Mouse (Mus musculus) spleen, adult 2 months (tissue): ENCODE results near the gene Ppp4r3a.

ENCODE experiments used
- CTCF ChIP-seq: fragments of 200-500 bp; IDR thresholded peaks from 2 replicates; pipeline ENCODE4 v1.5.1; 2011; ENCODE audit warnings: mild to moderate bottlenecking, inconsistent platforms; ENCODE audit not compliant: insufficient read depth, insufficient read length, insufficient replicate concordance; ENCODE audit errors: extremely low read depth
- POLR2A ChIP-seq: fragments of 200-500 bp; IDR thresholded peaks from 2 replicates; pipeline ENCODE4 v1.6.1; 2011; ENCODE audit warnings: low read depth, low read length, inconsistent platforms

DNA sequence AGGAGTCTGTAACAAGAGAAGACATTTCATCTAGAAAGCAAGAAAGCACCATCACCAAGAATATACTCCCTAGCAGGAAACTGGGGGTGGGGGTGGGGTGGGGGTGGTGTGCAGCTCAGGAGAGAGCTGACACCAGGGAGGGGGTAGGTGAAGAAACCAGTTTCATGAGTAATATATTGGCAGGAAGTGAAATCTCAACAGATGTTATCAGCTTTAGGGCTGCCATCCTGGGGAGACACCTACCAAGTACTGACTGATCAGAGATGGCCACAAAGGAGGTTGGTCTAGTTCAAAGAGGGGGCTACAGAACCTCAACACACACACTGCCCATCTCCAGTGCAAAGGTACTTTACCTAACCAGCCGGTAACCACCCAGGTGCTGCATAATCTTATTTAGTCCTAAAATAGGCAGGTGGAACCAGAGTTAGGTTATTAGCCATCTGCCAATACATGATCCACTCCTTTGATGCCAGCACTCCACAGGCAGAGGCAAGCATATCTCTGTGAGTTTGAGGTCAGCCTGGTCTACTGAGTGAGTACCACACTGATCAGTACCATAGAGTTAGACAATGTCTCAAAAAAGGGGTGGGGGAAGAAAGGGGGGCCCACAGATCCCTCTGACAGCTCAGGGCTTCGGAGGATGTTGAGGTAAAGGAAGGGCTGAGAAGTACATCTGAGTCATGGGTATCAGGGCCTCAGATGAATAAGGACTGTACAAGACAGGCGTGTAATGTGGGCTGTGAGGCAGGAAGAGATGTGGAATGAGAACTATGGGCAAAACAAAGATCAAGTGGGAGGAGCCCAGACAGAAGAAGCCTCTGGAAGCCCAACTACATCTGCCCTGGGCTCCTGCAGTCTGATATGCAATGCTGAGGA, 89.1 kb downstream of the Ppp4r3a start:
- TF ChIP-seq CTCF (no peak), POLR2A (no peak)
